Mouse (Mus musculus): Measurements from ENCODE around the gene Klk1b24.

- TF ChIP-seq EP300 (IDR thresholded peaks at IDR 0.05; ENCODE audit: low read depth) = no peak
- TF ChIP-seq CTCF (IDR thresholded peaks at IDR 0.05; ENCODE audit: low read depth) = no peak
Measured at GRCm38 (mm10) chr7:44179299-44180045, 8.6 kb upstream of the Klk1b24 start.

Data from heart, postnatal 0 days (tissue).